Mouse (Mus musculus): ENCODE results near the gene Dse. TPM values are rescaled to one million over a fixed set of nuclear protein-coding genes. Genes with fewer than 3 reads are reported as not detected.

Dse gene
- polyA plus RNA-seq, 1 experiment: not detected

GRCm38 (mm10) chr10:34206783-34207502 is 572 bp downstream of the Dse start:
- no peaks in the 10 kb centered on the region; the same call in 1 of the 2 replicates for H3K9me3 ChIP-seq (ENCODE audit: control insufficient read depth, low read length)
- H3K4me3 ChIP-seq (replicated peaks): peak overlapping the region; percentile 54
- no peaks in the 10 kb centered on the region for H3K36me3 ChIP-seq (ENCODE audit: control insufficient read depth)
- H3K27me3 ChIP-seq (ENCODE audit: control insufficient read depth): peaks cover 52% of the 10 kb centered on the region
- H3K4me1 ChIP-seq (ENCODE audit: control insufficient read depth): peaks cover 6% of the 10 kb centered on the region
- TF ChIP-seq GATA1 (IDR thresholded peaks at IDR 0.05; ENCODE audit: low read length) (no peak), TAL1 (IDR thresholded peaks at IDR 0.05; ENCODE audit: low read length) (no peak)

GRCm38 (mm10) chr10:34206436-34206782 is 1.1 kb downstream of the Dse start:
- Histone ChIP-seq H3K4me3 (replicated peaks) (peak overlapping the region; percentile 54), H3K27me3 (ENCODE audit: control insufficient read depth) (peaks cover 52% of the 10 kb centered on the region)
- TF ChIP-seq TAL1 (IDR thresholded peaks at IDR 0.05; ENCODE audit: low read length) (no peak), GATA1 (IDR thresholded peaks at IDR 0.05; ENCODE audit: low read length) (no peak)

GRCm38 (mm10) chr10:34205825-34206224 is 1.7 kb downstream of the Dse start:
- Histone ChIP-seq H3K4me3 (replicated peaks) (no peak overlapping the region), H3K27me3 (ENCODE audit: control insufficient read depth) (peaks cover 52% of the 10 kb centered on the region), H3K4me1 (ENCODE audit: control insufficient read depth) (peaks cover 6% of the 10 kb centered on the region), H3K9me3 (ENCODE audit: control insufficient read depth, low read length) (no peaks in the 10 kb centered on the region; the same call in 1 of the 2 replicates), H3K36me3 (ENCODE audit: control insufficient read depth) (no peaks in the 10 kb centered on the region)
- TF ChIP-seq GATA1 (IDR thresholded peaks at IDR 0.05; ENCODE audit: low read length): no peak
- TF ChIP-seq TAL1 (IDR thresholded peaks at IDR 0.05; ENCODE audit: low read length): no peak

More at GRCm38 (mm10) chr10:34206436-34206782, 1.1 kb downstream of the Dse start:
- Histone ChIP-seq H3K9me3 (ENCODE audit: control insufficient read depth, low read length) (no peaks in the 10 kb centered on the region; the same call in 1 of the 2 replicates), H3K36me3 (ENCODE audit: control insufficient read depth) (no peaks in the 10 kb centered on the region), H3K4me1 (ENCODE audit: control insufficient read depth) (peaks cover 6% of the 10 kb centered on the region)

- no peaks in the 10 kb centered on the region for H3K36me3 ChIP-seq (ENCODE audit: control insufficient read depth)
- H3K4me3 ChIP-seq (replicated peaks): no peak overlapping the region
- H3K9me3 ChIP-seq (ENCODE audit: control insufficient read depth, low read length): no peaks in the 10 kb centered on the region
- H3K4me1 ChIP-seq (ENCODE audit: control insufficient read depth): no peaks in the 10 kb centered on the region
- TF ChIP-seq GATA1 (IDR thresholded peaks at IDR 0.05; ENCODE audit: low read length): no peak
- TF ChIP-seq TAL1 (IDR thresholded peaks at IDR 0.05; ENCODE audit: low read length): no peak
- H3K27me3 ChIP-seq (ENCODE audit: control insufficient read depth): peaks cover 10% of the 10 kb centered on the region
Observed at GRCm38 (mm10) chr10:34200689-34201088, 6.8 kb downstream of the Dse start.

GRCm38 (mm10) chr10:34198574-34198973 is 8.9 kb downstream of the Dse start:
- Histone ChIP-seq H3K4me3 (replicated peaks) (no peak overlapping the region), H3K36me3 (ENCODE audit: control insufficient read depth) (no peaks in the 10 kb centered on the region), H3K27me3 (ENCODE audit: control insufficient read depth) (no peaks in the 10 kb centered on the region), H3K9me3 (ENCODE audit: control insufficient read depth, low read length) (no peaks in the 10 kb centered on the region), H3K4me1 (ENCODE audit: control insufficient read depth) (no peaks in the 10 kb centered on the region)
- TF ChIP-seq TAL1 (IDR thresholded peaks at IDR 0.05; ENCODE audit: low read length) (no peak), GATA1 (IDR thresholded peaks at IDR 0.05; ENCODE audit: low read length) (no peak)

- Histone ChIP-seq H3K4me1 (ENCODE audit: control insufficient read depth) (no peaks in the 10 kb centered on the region), H3K36me3 (ENCODE audit: control insufficient read depth) (no peaks in the 10 kb centered on the region), H3K27me3 (ENCODE audit: control insufficient read depth) (no peaks in the 10 kb centered on the region), H3K9me3 (ENCODE audit: control insufficient read depth, low read length) (no peaks in the 10 kb centered on the region), H3K4me3 (replicated peaks) (no peak overlapping the region)
- TF ChIP-seq GATA1 (IDR thresholded peaks at IDR 0.05; ENCODE audit: low read length) (no peak), TAL1 (IDR thresholded peaks at IDR 0.05; ENCODE audit: low read length) (no peak)
Observed at GRCm38 (mm10) chr10:34198061-34198460, 9.5 kb downstream of the Dse start.

GRCm38 (mm10) chr10:34197269-34197668 is 10.2 kb downstream of the Dse start:
- Histone ChIP-seq H3K9me3 (ENCODE audit: control insufficient read depth, low read length) (no peaks in the 10 kb centered on the region), H3K4me3 (replicated peaks) (no peak overlapping the region), H3K36me3 (ENCODE audit: control insufficient read depth) (no peaks in the 10 kb centered on the region), H3K4me1 (ENCODE audit: control insufficient read depth) (no peaks in the 10 kb centered on the region), H3K27me3 (ENCODE audit: control insufficient read depth) (no peaks in the 10 kb centered on the region)
- TF ChIP-seq TAL1 (IDR thresholded peaks at IDR 0.05; ENCODE audit: low read length) (no peak), GATA1 (IDR thresholded peaks at IDR 0.05; ENCODE audit: low read length) (no peak)

- Histone ChIP-seq H3K27me3 (ENCODE audit: control insufficient read depth) (no peaks in the 10 kb centered on the region), H3K9me3 (ENCODE audit: control insufficient read depth, low read length) (no peaks in the 10 kb centered on the region), H3K4me3 (replicated peaks) (no peak overlapping the region), H3K4me1 (ENCODE audit: control insufficient read depth) (no peaks in the 10 kb centered on the region), H3K36me3 (ENCODE audit: control insufficient read depth) (no peaks in the 10 kb centered on the region)
- TF ChIP-seq GATA1 (IDR thresholded peaks at IDR 0.05; ENCODE audit: low read length): no peak
- no peak for TF ChIP-seq TAL1 (IDR thresholded peaks at IDR 0.05; ENCODE audit: low read length)
Observed at GRCm38 (mm10) chr10:34194957-34195356, 12.6 kb downstream of the Dse start.

GRCm38 (mm10) chr10:34194503-34194902 is 13.0 kb downstream of the Dse start:
- Histone ChIP-seq H3K27me3 (ENCODE audit: control insufficient read depth) (no peaks in the 10 kb centered on the region), H3K36me3 (ENCODE audit: control insufficient read depth) (no peaks in the 10 kb centered on the region), H3K9me3 (ENCODE audit: control insufficient read depth, low read length) (no peaks in the 10 kb centered on the region), H3K4me3 (replicated peaks) (no peak overlapping the region), H3K4me1 (ENCODE audit: control insufficient read depth) (no peaks in the 10 kb centered on the region)
- TF ChIP-seq GATA1 (IDR thresholded peaks at IDR 0.05; ENCODE audit: low read length): no peak
- TF ChIP-seq TAL1 (IDR thresholded peaks at IDR 0.05; ENCODE audit: low read length): no peak
